Mouse (Mus musculus) CD4-positive naive resting alpha-beta T cell, adult 57 days (primary cell): ENCODE data around the gene Cdh23. TPM values are rescaled to one million over a fixed set of nuclear protein-coding genes. Genes with fewer than 3 reads are reported as not detected.

Source experiments
- total RNA-seq: library from RNA; stranded (reverse); gene quantifications from one replicate; pipeline ENCODE4 v1.2.4, GENCODE M21; 2023

Cdh23 gene
- total RNA-seq = 1.1 TPM

DNA sequence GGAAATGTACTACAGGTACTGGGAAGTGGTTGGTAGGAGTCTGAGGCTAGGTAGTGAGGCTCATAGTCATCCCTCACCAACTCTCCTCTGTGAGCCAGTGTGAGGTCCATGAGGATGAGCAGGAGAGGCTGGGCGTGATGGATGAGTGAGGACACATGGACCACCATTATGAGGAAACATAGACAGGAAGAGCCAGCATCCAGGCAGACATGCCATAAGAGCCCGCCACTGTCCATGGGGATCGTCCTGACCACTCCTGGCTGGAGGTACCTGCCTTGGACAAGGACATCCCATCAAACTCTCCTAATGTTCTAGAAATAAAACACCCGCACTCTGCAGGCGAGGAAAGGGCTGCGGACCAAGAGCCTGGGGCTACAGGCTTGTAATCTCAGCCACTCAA is at the start of gene Cdh23:
Gene Cdh23, minus strand, starts transcription at position 101 of the 400 bp plus-strand sequence.

DNA sequence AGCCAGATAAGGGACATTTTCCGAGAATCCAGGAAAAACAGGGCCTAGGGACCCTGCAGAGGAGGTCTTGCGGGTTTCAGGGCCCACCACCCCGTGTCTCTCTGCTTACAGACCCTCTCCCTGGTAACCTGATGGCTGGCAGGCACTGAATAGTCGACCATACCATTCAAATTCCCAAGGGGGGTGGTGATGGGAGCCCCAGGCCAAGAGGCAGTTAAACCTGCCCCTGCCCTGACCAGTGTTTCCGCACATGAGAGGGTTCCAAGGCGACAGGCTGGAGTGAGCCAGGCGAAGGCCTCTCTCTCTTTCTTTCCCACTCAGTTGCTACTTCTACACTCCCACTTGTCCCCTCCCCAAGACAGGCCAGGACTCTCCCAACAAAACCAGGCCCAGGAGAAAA is 296.8 kb downstream of the Cdh23 start, which contains the start of gene Gm17455:
Gene Gm17455, plus strand, starts transcription at position 278 of the 400 bp plus-strand sequence.

DNA sequence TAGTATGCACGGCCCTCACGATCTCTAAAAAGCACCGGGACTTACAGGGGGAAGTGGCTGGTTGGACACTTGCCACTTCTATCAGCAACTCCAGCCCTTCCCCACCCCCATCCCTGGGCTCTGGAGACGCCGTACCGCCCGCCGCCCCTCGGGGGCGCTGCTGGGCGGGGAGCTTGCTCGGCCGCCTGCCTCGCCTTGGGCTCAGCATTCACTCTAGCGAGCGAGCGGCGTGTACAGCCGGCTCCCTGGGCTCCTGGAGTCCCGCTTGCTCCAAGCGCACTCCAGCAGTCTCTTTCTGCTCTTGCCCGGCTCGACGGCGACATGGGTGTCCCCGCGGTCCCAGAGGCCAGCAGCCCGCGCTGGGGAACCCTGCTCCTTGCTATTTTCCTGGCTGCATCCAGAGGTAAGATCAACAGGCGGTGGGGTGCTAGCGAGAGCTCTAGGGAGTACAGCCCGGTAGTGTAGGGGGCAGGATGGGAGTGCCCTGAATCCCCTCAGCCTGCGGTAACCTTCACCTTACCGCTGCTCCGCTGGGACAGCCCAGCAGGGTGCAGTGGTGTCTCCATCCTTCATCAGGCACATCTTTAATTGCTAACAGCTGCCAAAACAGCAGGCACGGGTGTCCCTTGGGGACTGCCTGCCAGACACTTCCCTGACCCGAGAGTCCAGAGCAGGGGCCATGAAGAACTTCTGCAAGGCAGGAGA is 349.4 kb downstream of the Cdh23 start, which contains the start of gene Vsir:
Gene Vsir, plus strand, starts transcription at position 151 of the 705 bp plus-strand sequence.

DNA sequence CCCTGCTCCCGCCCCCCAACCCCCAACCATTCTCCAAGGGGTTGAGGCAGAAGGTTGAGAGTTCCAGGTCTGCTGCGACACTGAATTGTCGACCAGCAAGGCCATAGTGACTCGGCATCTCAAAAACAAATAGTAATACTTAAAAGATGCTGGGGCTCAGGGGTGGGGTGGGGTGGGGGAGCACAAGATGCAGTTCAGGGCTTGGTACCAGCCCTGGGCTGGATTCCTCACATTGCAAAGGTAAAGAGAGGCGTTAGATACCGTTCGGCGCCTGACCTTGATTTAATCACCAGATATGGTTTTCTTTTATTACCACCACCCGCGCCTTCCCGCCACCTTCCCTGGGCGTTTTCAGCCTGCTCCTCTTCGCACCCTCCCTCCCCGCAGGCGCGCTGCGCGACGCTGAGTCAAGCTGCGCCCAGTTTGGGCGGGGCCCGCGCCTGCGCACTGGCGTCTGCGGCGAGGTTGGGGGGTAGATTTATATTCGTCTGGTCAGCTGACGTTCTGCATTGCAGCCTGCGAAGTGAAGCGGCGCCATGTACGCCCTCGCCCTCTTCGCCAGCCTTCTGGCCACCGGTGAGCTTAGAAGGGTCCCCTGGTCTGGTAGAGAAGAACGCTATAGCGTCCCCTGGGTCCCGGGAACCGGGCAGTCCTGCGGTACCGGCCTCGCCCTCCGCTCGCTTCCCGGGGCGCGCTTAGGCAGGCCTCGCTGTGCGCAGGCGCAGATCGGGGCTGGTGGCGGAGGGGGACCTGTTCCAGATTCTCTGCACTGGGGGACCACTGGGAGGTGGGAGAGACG is 418.9 kb downstream of the Cdh23 start, which contains the start of gene Psap:
Gene Psap, plus strand, starts transcription at position 421 of the 799 bp plus-strand sequence.

Other genes with a start within 250 kb of the Cdh23 start
- gene Slc29a3, start 56.3 kb upstream of the Cdh23 start, total RNA-seq = 17.7 TPM
- gene Unc5b, start 135.1 kb upstream of the Cdh23 start, total RNA-seq = 0.21 TPM